In genomic region chr11:95258490-95258889, GRCm38 (mm10) we compare ENCODE assay signal across 9 mouse cellular contexts. TPM values are rescaled to one million over a fixed set of nuclear protein-coding genes. Genes with fewer than 3 reads are reported as not detected.
A peak's percentile ranks its signal among the peaks of the same experiment; 100 is the strongest.
DNase-seq lines count a peak whose midpoint lies in the region; ATAC-seq and TF ChIP-seq lines count a peak whose summit lies in the region.
"Had no signal": no experiment of that assay in that cellular context is flagged by ENCODE, and none has a peak within 500 bp of the region (broad histone marks: within the 10 kb centered on the region; RNA-seq: fewer than 3 reads in every experiment).

No protein-coding gene starts in this region.

- no peak overlapping the region for H3K27ac ChIP-seq in ES-Bruce4 (ENCODE audit: insufficient read depth, low read length)
- no peak overlapping the region for H3K27ac ChIP-seq in forebrain, embryonic 14.5 days (ENCODE audit: low read depth, low read length)
- peak overlapping the region; percentile 36 for H3K27ac ChIP-seq in lung, embryonic 16.5 days (ENCODE audit: low read length)
- H3K27ac ChIP-seq in olfactory bulb, adult 2 months (ENCODE audit: insufficient read depth, low read depth, low read length): no peak overlapping the region
- no peak overlapping the region for H3K27ac ChIP-seq in thymus, adult 2 months (ENCODE audit: control insufficient read depth, insufficient read depth, low read length)

- TF ChIP-seq EP300 in ES-Bruce4 (IDR thresholded peaks at IDR 0.05; ENCODE audit: insufficient read depth, low read depth, low read length): no peak

- H3K4me3 ChIP-seq in ES-Bruce4 (ENCODE audit: low read depth, low read length): peak overlapping the region; percentile 62
- H3K4me3 ChIP-seq in forebrain, embryonic 14.5 days (ENCODE audit: low read depth, low read length): peak overlapping the region; percentile 41
- peak overlapping the region; percentile 53 for H3K4me3 ChIP-seq in lung, embryonic 16.5 days (ENCODE audit: low read length)
- H3K4me3 ChIP-seq in olfactory bulb, adult 2 months (ENCODE audit: insufficient read depth, low read depth, low read length): peak overlapping the region; percentile 52
- peak overlapping the region; percentile 42 for H3K4me3 ChIP-seq in thymus, adult 2 months (ENCODE audit: control insufficient read depth, insufficient read depth, low read length)

- under 1% methylated on average over 26 of the region's 26 CpGs for WGBS in forebrain, embryonic 14.5 days
- WGBS in lung, embryonic 16.5 days: 1% methylated on average over 25 of the region's 26 CpGs
- whole genome bisulfite sequencing in olfactory bulb, adult 2 months: 2% methylated on average over 26 of the region's 26 CpGs
- under 1% methylated on average over 26 of the region's 26 CpGs for WGBS in thymus, adult 2 months

- H3K9ac ChIP-seq in ES-Bruce4 (ENCODE audit: low read depth, poor library complexity, severe bottlenecking): peak overlapping the region; percentile 91
- peak overlapping the region; percentile 70 for H3K9ac ChIP-seq in forebrain, embryonic 14.5 days (ENCODE audit: low read length)
- H3K9ac ChIP-seq in lung, embryonic 16.5 days (ENCODE audit: low read length): peak overlapping the region; percentile 66

- no peaks in the 10 kb centered on the region for H3K9me3 ChIP-seq in ES-Bruce4 (replicated peaks; ENCODE audit: control insufficient read depth, insufficient read depth, low read length, poor library complexity, severe bottlenecking)
- no peaks in the 10 kb centered on the region for H3K9me3 ChIP-seq in forebrain, embryonic 14.5 days (replicated peaks; ENCODE audit: control insufficient read depth, low read length)
- H3K9me3 ChIP-seq in lung, embryonic 16.5 days (ENCODE audit: control insufficient read depth, low read length): no peaks in the 10 kb centered on the region

- intact Hi-C loops in heart, postnatal 10 days (cut with DNase I): loop anchor here (2.0 to 10.0 kb wide), 4 partner anchors 124 to 394 kb away; partner anchors contain the start of genes Pdk2 and Slc35b1

- H3K27me3 ChIP-seq in ES-Bruce4 (ENCODE audit: control insufficient read depth, insufficient read depth, low read length, poor library complexity, severe bottlenecking): no peaks in the 10 kb centered on the region
- no peaks in the 10 kb centered on the region for H3K27me3 ChIP-seq in forebrain, embryonic 14.5 days (replicated peaks; ENCODE audit: control insufficient read depth, insufficient read depth, low read length)
- no peaks in the 10 kb centered on the region for H3K27me3 ChIP-seq in lung, embryonic 16.5 days (ENCODE audit: control insufficient read depth, insufficient read depth, low read depth, low read length)
- no peaks in the 10 kb centered on the region for H3K27me3 ChIP-seq in thymus, adult 2 months (ENCODE audit: control insufficient read depth, insufficient read depth, low read length)

- peak overlapping the region; percentile 86 for H3K4me2 ChIP-seq in forebrain, embryonic 14.5 days (ENCODE audit: low read length)
- H3K4me2 ChIP-seq in lung, embryonic 16.5 days (ENCODE audit: low read depth, low read length): peak overlapping the region; percentile 98

- peaks cover 1% of the 10 kb centered on the region for H3K4me1 ChIP-seq in ES-Bruce4 (ENCODE audit: control insufficient read depth, insufficient read depth, low read length)
- H3K4me1 ChIP-seq in forebrain, embryonic 14.5 days (ENCODE audit: control insufficient read depth, insufficient read depth, low read length): peaks cover 5% of the 10 kb centered on the region
- H3K4me1 ChIP-seq in lung, embryonic 16.5 days (replicated peaks; ENCODE audit: control insufficient read depth, insufficient read depth, low read length): peaks cover 6% of the 10 kb centered on the region; the same call in 1 of the 2 replicates
- H3K4me1 ChIP-seq in olfactory bulb, adult 2 months (ENCODE audit: control insufficient read depth, insufficient read depth, low read length): peaks cover 6% of the 10 kb centered on the region
- H3K4me1 ChIP-seq in thymus, adult 2 months (replicated peaks; ENCODE audit: control insufficient read depth, insufficient read depth, low read length): peaks cover 25% of the 10 kb centered on the region

- ATAC-seq in forebrain, embryonic 14.5 days: peak; percentile 56; the same call in 1 of the 2 replicates
- ATAC-seq in lung, embryonic 16.5 days (ENCODE audit: low read depth): peak; percentile 72

- no peak for TF ChIP-seq POLR2A in ES-Bruce4 (IDR thresholded peaks at IDR 0.05; ENCODE audit: insufficient read depth, low read length)
- TF ChIP-seq POLR2A in olfactory bulb, adult 2 months (IDR thresholded peaks at IDR 0.05; ENCODE audit: insufficient read depth, low read depth, low read length): no peak
- no peak for TF ChIP-seq POLR2A in thymus, adult 2 months (IDR thresholded peaks at IDR 0.05; ENCODE audit: control insufficient read depth, extremely low read depth, insufficient read depth, low read length, poor library complexity)

- no peaks in the 10 kb centered on the region for H3K36me3 ChIP-seq in ES-Bruce4 (ENCODE audit: control insufficient read depth, insufficient read depth, low read length, poor library complexity, severe bottlenecking)
- no peaks in the 10 kb centered on the region for H3K36me3 ChIP-seq in forebrain, embryonic 14.5 days (ENCODE audit: control insufficient read depth, insufficient read depth, low read length)
- no peaks in the 10 kb centered on the region for H3K36me3 ChIP-seq in lung, embryonic 16.5 days (ENCODE audit: control insufficient read depth, insufficient read depth, low read length)
- no peaks in the 10 kb centered on the region for H3K36me3 ChIP-seq in thymus, adult 2 months (ENCODE audit: control insufficient read depth, insufficient read depth, low read length)

- DNase-seq in c-Kit-positive CD71-positive TER-119-positive erythroid progenitor cells, embryonic 14.5 days (ENCODE audit: low spot score): peak; percentile 64
- peak; percentile 51 for DNase-seq in forebrain, embryonic 14.5 days (ENCODE audit: low spot score)
- DNase-seq in heart, postnatal 10 days: peak; percentile 86 to 92
- peak; percentile 78 for DNase-seq in layer of hippocampus, adult 11-12 months (ENCODE audit: low spot score)
- DNase-seq in thymus, adult 2 months: peak; percentile 77

- peak; percentile 76 for TF ChIP-seq CTCF in ES-Bruce4 (IDR thresholded peaks at IDR 0.05; ENCODE audit: low read depth, low read length)
- peak; percentile 35; the same call in 1 of the 2 replicates for TF ChIP-seq CTCF in olfactory bulb, adult 2 months (IDR thresholded peaks at IDR 0.05; ENCODE audit: insufficient read depth, low read depth, low read length)
- TF ChIP-seq CTCF in thymus, adult 2 months (IDR thresholded peaks at IDR 0.05; ENCODE audit: borderline replicate concordance, control insufficient read depth, extremely low read depth, insufficient read depth, low read length, poor library complexity): 0 out of 2 replicates have a peak, but pooled peaks have one; percentile 51

RNA-seq across cellular contexts. Expression of gene Tac4, which starts 2.8 kb away (rescaled TPM):
- polyA plus RNA-seq in ES-Bruce4 (2011; ENCODE audit: insufficient read depth, insufficient read length, low read depth, missing spikeins): not detected in 2 replicates
- not detected in 2 replicates for polyA plus RNA-seq in forebrain, embryonic 14.5 days (2014; fragmentation: Nextera tagmentation; extraction: Ambion mirVana)
- total RNA-seq in heart, postnatal 10 days (2021): not detected
- not detected in 2 replicates for polyA plus RNA-seq in lung, embryonic 16.5 days (2015; fragmentation: Nextera tagmentation; extraction: Ambion mirVana)
- polyA plus RNA-seq in olfactory bulb, adult 2 months (2012; ENCODE audit: insufficient read depth, insufficient read length, low replicate concordance, missing spikeins): not detected in 2 replicates
- polyA plus RNA-seq in thymus, adult 2 months (2012; rRNA removed): 0.40 and 0.50 TPM in 2 replicates
- total RNA-seq: layer of hippocampus, adult 8-10 months had no signal

RNA-seq across cellular contexts. Expression of gene Kat7, which starts 51.6 kb away (rescaled TPM):
- 129 and 133 TPM in 2 replicates for polyA plus RNA-seq in ES-Bruce4 (2011; ENCODE audit: insufficient read depth, insufficient read length, low read depth, missing spikeins)
- 66.5 and 68.0 TPM in 2 replicates for polyA plus RNA-seq in forebrain, embryonic 14.5 days (2014; fragmentation: Nextera tagmentation; extraction: Ambion mirVana)
- 10 to 100 TPM; 45.1 to 51.1 TPM for total RNA-seq in heart, postnatal 10 days (2021)
- 75.3 and 80.2 TPM in 2 replicates for polyA plus RNA-seq in lung, embryonic 16.5 days (2015; fragmentation: Nextera tagmentation; extraction: Ambion mirVana)
- polyA plus RNA-seq in olfactory bulb, adult 2 months (2012; ENCODE audit: insufficient read depth, insufficient read length, low replicate concordance, missing spikeins): not detected in 2 replicates
- 55.5 and 64.8 TPM in 2 replicates for polyA plus RNA-seq in thymus, adult 2 months (2012; rRNA removed)
